20 mouse cellular contexts compared by ENCODE assay signal in genomic region chr16:43645879-43646278, GRCm38 (mm10). TPM values are rescaled to one million over a fixed set of nuclear protein-coding genes. Genes with fewer than 3 reads are reported as not detected.
"Had no signal": no experiment of that assay in that cellular context is flagged by ENCODE, and none has a peak within 500 bp of the region (broad histone marks: within the 10 kb centered on the region; RNA-seq: fewer than 3 reads in every experiment).

No protein-coding gene starts in this region.

- DNase-seq: right cerebral cortex, adult 18-20 months; right cerebral cortex, postnatal 14 days; right cerebral cortex, postnatal 25 days; right cerebral cortex, postnatal 4 days; spleen, adult 18-20 months; thymus, adult 18-20 months; thymus, adult 2 months; thymus, postnatal 14 days; thymus, postnatal 25 days; thymus, postnatal 36 days; thymus, postnatal 4 days had no signal

- H3K4me1 ChIP-seq: neural tube, embryonic 12.5 days; neural tube, embryonic 13.5 days; neural tube, embryonic 15.5 days; stomach, embryonic 15.5 days had no signal

- H3K9me3 ChIP-seq: neural tube, embryonic 12.5 days; neural tube, embryonic 13.5 days; neural tube, embryonic 15.5 days; stomach, embryonic 15.5 days had no signal

- H3K4me2 ChIP-seq: neural tube, embryonic 12.5 days; neural tube, embryonic 13.5 days; neural tube, embryonic 15.5 days; stomach, embryonic 15.5 days had no signal

- H3K27me3 ChIP-seq: neural tube, embryonic 12.5 days; neural tube, embryonic 13.5 days; neural tube, embryonic 15.5 days; stomach, embryonic 15.5 days had no signal

- H3K4me3 ChIP-seq: neural tube, embryonic 12.5 days; neural tube, embryonic 13.5 days; neural tube, embryonic 15.5 days; stomach, embryonic 15.5 days had no signal

- H3K27ac ChIP-seq: neural tube, embryonic 12.5 days; neural tube, embryonic 13.5 days; neural tube, embryonic 15.5 days; stomach, embryonic 15.5 days; stomach, postnatal 0 days had no signal

- H3K36me3 ChIP-seq: stomach, embryonic 15.5 days had no signal

- H3K9ac ChIP-seq: neural tube, embryonic 12.5 days; neural tube, embryonic 13.5 days; neural tube, embryonic 15.5 days; stomach, embryonic 15.5 days had no signal

RNA-seq across cellular contexts. Expression of gene Tigit, which starts 18.1 kb away (rescaled TPM):
- total RNA-seq: neutrophil, adult 5-6 weeks had no signal
- polyA plus RNA-seq: neural tube, embryonic 12.5 days; neural tube, embryonic 13.5 days; neural tube, embryonic 15.5 days; stomach, embryonic 14.5 days; stomach, embryonic 15.5 days; stomach, embryonic 16.5 days; stomach, postnatal 0 days; testis, adult 2 months had no signal
